Mouse (Mus musculus): ENCODE results near the gene 1700001O22Rik. TPM values are rescaled to one million over a fixed set of nuclear protein-coding genes. Genes with fewer than 3 reads are reported as not detected.

Gene 1700001O22Rik
- polyA plus RNA-seq, 1 experiment = 2.2 TPM

DNA sequence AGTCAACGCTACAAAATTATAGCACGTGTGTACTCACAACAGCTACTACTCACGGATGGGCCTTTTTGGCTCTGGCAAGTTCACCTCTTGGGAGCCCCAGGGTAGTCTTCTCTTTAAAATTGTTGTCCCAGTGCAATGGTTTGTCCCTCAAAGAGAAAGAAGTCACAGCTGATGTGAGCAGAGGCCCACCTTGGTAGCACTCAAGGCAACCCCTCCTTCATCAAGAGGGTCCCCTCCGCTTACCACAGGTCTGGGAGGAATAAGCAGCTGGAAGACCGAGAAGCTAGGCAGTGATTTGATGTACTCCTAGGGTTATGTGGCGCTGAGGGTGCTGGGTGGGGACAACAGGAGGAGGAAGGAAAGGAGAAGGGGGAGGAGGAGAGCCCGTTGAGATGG is 2.8 kb downstream of the 1700001O22Rik start:
- no peak overlapping the region for H3K27ac ChIP-seq (ENCODE audit: insufficient read depth, low read length)
- H3K9me3 ChIP-seq (replicated peaks; ENCODE audit: control insufficient read depth, insufficient read depth, low read length, poor library complexity, severe bottlenecking) = no peaks in the 10 kb centered on the region
- no peaks in the 10 kb centered on the region for H3K27me3 ChIP-seq (ENCODE audit: control insufficient read depth, insufficient read depth, low read length, poor library complexity, severe bottlenecking)
- no peak for TF ChIP-seq EP300 (IDR thresholded peaks at IDR 0.05; ENCODE audit: insufficient read depth, low read depth, low read length)
- TF ChIP-seq POLR2A (IDR thresholded peaks at IDR 0.05; ENCODE audit: insufficient read depth, low read length) = no peak
- TF ChIP-seq CTCF (IDR thresholded peaks at IDR 0.05; ENCODE audit: low read depth, low read length) = no peak
- peaks cover 2% of the 10 kb centered on the region for H3K4me1 ChIP-seq (ENCODE audit: control insufficient read depth, insufficient read depth, low read length)
- H3K4me3 ChIP-seq (ENCODE audit: low read depth, low read length) = peak overlapping the region; percentile 57
- no peaks in the 10 kb centered on the region for H3K36me3 ChIP-seq (ENCODE audit: control insufficient read depth, insufficient read depth, low read length, poor library complexity, severe bottlenecking)
- peak overlapping the region; percentile 59 for H3K9ac ChIP-seq (ENCODE audit: low read depth, poor library complexity, severe bottlenecking)

- Histone ChIP-seq H3K4me1 (ENCODE audit: control insufficient read depth, insufficient read depth, low read length) (peaks cover 2% of the 10 kb centered on the region), H3K4me3 (ENCODE audit: low read depth, low read length) (no peak overlapping the region)
Observed at GRCm38 (mm10) chr2:30799456-30799855, 4.0 kb downstream of the 1700001O22Rik start.

GRCm38 (mm10) chr2:30796382-30796781 is 7.1 kb downstream of the 1700001O22Rik start:
- Histone ChIP-seq H3K27me3 (ENCODE audit: control insufficient read depth, insufficient read depth, low read length, poor library complexity, severe bottlenecking) (no peaks in the 10 kb centered on the region), H3K36me3 (ENCODE audit: control insufficient read depth, insufficient read depth, low read length, poor library complexity, severe bottlenecking) (no peaks in the 10 kb centered on the region), H3K9ac (ENCODE audit: low read depth, poor library complexity, severe bottlenecking) (no peak overlapping the region), H3K4me3 (ENCODE audit: low read depth, low read length) (no peak overlapping the region), H3K4me1 (ENCODE audit: control insufficient read depth, insufficient read depth, low read length) (peaks cover 2% of the 10 kb centered on the region), H3K27ac (ENCODE audit: insufficient read depth, low read length) (no peak overlapping the region), H3K9me3 (replicated peaks; ENCODE audit: control insufficient read depth, insufficient read depth, low read length, poor library complexity, severe bottlenecking) (no peaks in the 10 kb centered on the region)
- TF ChIP-seq POLR2A (IDR thresholded peaks at IDR 0.05; ENCODE audit: insufficient read depth, low read length) = no peak
- TF ChIP-seq CTCF (IDR thresholded peaks at IDR 0.05; ENCODE audit: low read depth, low read length) = no peak
- TF ChIP-seq EP300 (IDR thresholded peaks at IDR 0.05; ENCODE audit: insufficient read depth, low read depth, low read length) = no peak

More at GRCm38 (mm10) chr2:30799456-30799855, 4.0 kb downstream of the 1700001O22Rik start:
- TF ChIP-seq CTCF (IDR thresholded peaks at IDR 0.05; ENCODE audit: low read depth, low read length) (no peak), POLR2A (IDR thresholded peaks at IDR 0.05; ENCODE audit: insufficient read depth, low read length) (no peak), EP300 (IDR thresholded peaks at IDR 0.05; ENCODE audit: insufficient read depth, low read depth, low read length) (no peak)
- Histone ChIP-seq H3K27ac (ENCODE audit: insufficient read depth, low read length) (no peak overlapping the region), H3K9me3 (replicated peaks; ENCODE audit: control insufficient read depth, insufficient read depth, low read length, poor library complexity, severe bottlenecking) (no peaks in the 10 kb centered on the region), H3K9ac (ENCODE audit: low read depth, poor library complexity, severe bottlenecking) (no peak overlapping the region), H3K36me3 (ENCODE audit: control insufficient read depth, insufficient read depth, low read length, poor library complexity, severe bottlenecking) (no peaks in the 10 kb centered on the region), H3K27me3 (ENCODE audit: control insufficient read depth, insufficient read depth, low read length, poor library complexity, severe bottlenecking) (no peaks in the 10 kb centered on the region)

- no peak for TF ChIP-seq CTCF (IDR thresholded peaks at IDR 0.05; ENCODE audit: low read depth, low read length)
- no peak for TF ChIP-seq EP300 (IDR thresholded peaks at IDR 0.05; ENCODE audit: insufficient read depth, low read depth, low read length)
- no peak for TF ChIP-seq POLR2A (IDR thresholded peaks at IDR 0.05; ENCODE audit: insufficient read depth, low read length)
- Histone ChIP-seq H3K36me3 (ENCODE audit: control insufficient read depth, insufficient read depth, low read length, poor library complexity, severe bottlenecking) (no peaks in the 10 kb centered on the region), H3K4me3 (ENCODE audit: low read depth, low read length) (no peak overlapping the region), H3K27me3 (ENCODE audit: control insufficient read depth, insufficient read depth, low read length, poor library complexity, severe bottlenecking) (no peaks in the 10 kb centered on the region), H3K4me1 (ENCODE audit: control insufficient read depth, insufficient read depth, low read length) (peaks cover 2% of the 10 kb centered on the region), H3K27ac (ENCODE audit: insufficient read depth, low read length) (no peak overlapping the region), H3K9ac (ENCODE audit: low read depth, poor library complexity, severe bottlenecking) (no peak overlapping the region), H3K9me3 (replicated peaks; ENCODE audit: control insufficient read depth, insufficient read depth, low read length, poor library complexity, severe bottlenecking) (no peaks in the 10 kb centered on the region)
Observed at GRCm38 (mm10) chr2:30795889-30796275, 7.6 kb downstream of the 1700001O22Rik start.

GRCm38 (mm10) chr2:30795271-30795888 is 8.1 kb downstream of the 1700001O22Rik start:
- H3K27me3 ChIP-seq (ENCODE audit: control insufficient read depth, insufficient read depth, low read length, poor library complexity, severe bottlenecking) = no peaks in the 10 kb centered on the region
- TF ChIP-seq CTCF (IDR thresholded peaks at IDR 0.05; ENCODE audit: low read depth, low read length) = no peak
- no peak for TF ChIP-seq EP300 (IDR thresholded peaks at IDR 0.05; ENCODE audit: insufficient read depth, low read depth, low read length)
- TF ChIP-seq POLR2A (IDR thresholded peaks at IDR 0.05; ENCODE audit: insufficient read depth, low read length) = no peak
- no peak overlapping the region for H3K4me3 ChIP-seq (ENCODE audit: low read depth, low read length)
- no peak overlapping the region for H3K27ac ChIP-seq (ENCODE audit: insufficient read depth, low read length)
- H3K4me1 ChIP-seq (ENCODE audit: control insufficient read depth, insufficient read depth, low read length) = peaks cover 2% of the 10 kb centered on the region
- H3K36me3 ChIP-seq (ENCODE audit: control insufficient read depth, insufficient read depth, low read length, poor library complexity, severe bottlenecking) = no peaks in the 10 kb centered on the region
- H3K9ac ChIP-seq (ENCODE audit: low read depth, poor library complexity, severe bottlenecking) = no peak overlapping the region
- no peaks in the 10 kb centered on the region for H3K9me3 ChIP-seq (replicated peaks; ENCODE audit: control insufficient read depth, insufficient read depth, low read length, poor library complexity, severe bottlenecking)
